Mouse (Mus musculus) heart, embryonic 15.5 days (tissue): ENCODE data around the gene Fut2. TPM values are rescaled to one million over a fixed set of nuclear protein-coding genes. Genes with fewer than 3 reads are reported as not detected.

ENCODE experiments used
- ATAC-seq: fragments of 200-750 bp; cut with Nextera tagmentation; replicated peaks from 2 replicates; pipeline ENCODE4 v1.8.0; 2017; ENCODE audit warnings: low read depth, moderate TSS enrichment; ENCODE audit not compliant: insufficient number of reproducible peaks, insufficient read depth, low FRiP score
- H3K27ac ChIP-seq: fragments of 300-500 bp; sonication (generic); 2 replicates; pipeline ENCODE4 v1.5.1; 2015; ENCODE audit warnings: mild to moderate bottlenecking, inconsistent platforms
- H3K27me3 ChIP-seq: fragments of 300-500 bp; sonication (generic); 2 replicates; pipeline ENCODE4 v1.6.1; 2015; ENCODE audit warnings: inconsistent platforms
- H3K36me3 ChIP-seq: fragments of 300-500 bp; sonication (generic); 2 replicates; pipeline ENCODE4 v1.6.1; 2015; ENCODE audit warnings: mild to moderate bottlenecking, inconsistent platforms
- H3K4me1 ChIP-seq: fragments of 300-500 bp; sonication (generic); replicated peaks from 2 replicates; pipeline ENCODE4 v1.6.1; 2015; ENCODE audit warnings: inconsistent platforms
- H3K4me2 ChIP-seq: fragments of 300-500 bp; sonication (generic); 2 replicates; pipeline ENCODE4 v1.6.1; 2015; ENCODE audit warnings: inconsistent platforms, mild to moderate bottlenecking, moderate library complexity
- H3K4me3 ChIP-seq: fragments of 300-500 bp; sonication (generic); 2 replicates; pipeline ENCODE4 v1.5.1; 2015; ENCODE audit warnings: mild to moderate bottlenecking, inconsistent platforms
- H3K9ac ChIP-seq: fragments of 300-500 bp; sonication (generic); 2 replicates; pipeline ENCODE4 v1.6.1; 2015; ENCODE audit warnings: mild to moderate bottlenecking, inconsistent platforms
- H3K9me3 ChIP-seq: fragments of 300-500 bp; sonication (generic); replicated peaks from 2 replicates; pipeline ENCODE4 v1.6.1; 2016; ENCODE audit warnings: inconsistent platforms
- WGBS: fragments of 180-500 bp; shearing (Covaris S2); methylation state at CpG from one replicate; pipeline ENCODE4 v1.1.7; 2015; ENCODE audit warnings: mixed read lengths; 5-methylcytosine and 5-hydroxymethylcytosine counted together
- polyA plus RNA-seq: library from polyadenylated mRNA; unstranded; fragments of >200 nt; fragmentation: Nextera tagmentation; extraction: Ambion mirVana; gene quantifications from 2 replicates; pipeline ENCODE4 v1.2.1, GENCODE M21; 2015

Gene Fut2
- polyA plus RNA-seq, 1 experiment from 2014 or later, result 1.5 TPM

DNA sequence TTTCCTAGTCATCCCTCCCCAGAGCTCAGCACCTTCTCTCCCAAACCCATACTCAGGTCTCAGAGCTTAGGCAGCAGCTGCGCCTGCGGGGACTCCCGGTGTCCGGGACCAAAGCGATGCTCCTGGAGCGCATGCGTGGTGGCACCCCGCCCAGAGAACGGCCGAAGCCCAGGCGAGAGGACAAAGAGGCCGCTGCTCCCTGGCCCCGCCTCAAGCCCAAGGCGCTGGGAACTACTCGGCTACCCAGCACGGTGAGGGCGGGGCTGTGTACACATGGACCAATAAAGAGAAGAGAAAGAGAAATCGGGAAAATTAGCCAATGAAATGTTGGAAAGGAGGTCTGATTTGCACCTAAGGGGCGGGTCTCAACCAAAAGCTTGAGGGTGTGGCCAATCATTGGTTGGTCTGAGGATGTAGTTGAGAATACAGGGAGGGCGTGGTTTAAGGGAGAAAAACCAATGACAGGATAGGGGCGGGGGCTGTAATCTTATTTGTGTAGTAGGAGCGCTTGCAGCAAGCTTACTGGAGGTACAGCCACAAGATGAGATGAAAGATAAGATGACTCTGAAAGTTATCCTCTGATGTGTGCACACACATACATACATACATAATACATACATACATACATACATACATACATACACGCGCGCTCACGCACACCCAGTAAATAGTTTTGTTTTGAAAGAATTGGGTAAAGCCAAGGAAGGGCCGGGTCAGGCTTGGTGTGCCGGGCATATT is 22.6 kb downstream of the Fut2 start:
- WGBS, result 8% methylated on average over 28 of the region's 28 CpGs
- H3K9me3 ChIP-seq, result no peaks in the 10 kb centered on the region

DNA sequence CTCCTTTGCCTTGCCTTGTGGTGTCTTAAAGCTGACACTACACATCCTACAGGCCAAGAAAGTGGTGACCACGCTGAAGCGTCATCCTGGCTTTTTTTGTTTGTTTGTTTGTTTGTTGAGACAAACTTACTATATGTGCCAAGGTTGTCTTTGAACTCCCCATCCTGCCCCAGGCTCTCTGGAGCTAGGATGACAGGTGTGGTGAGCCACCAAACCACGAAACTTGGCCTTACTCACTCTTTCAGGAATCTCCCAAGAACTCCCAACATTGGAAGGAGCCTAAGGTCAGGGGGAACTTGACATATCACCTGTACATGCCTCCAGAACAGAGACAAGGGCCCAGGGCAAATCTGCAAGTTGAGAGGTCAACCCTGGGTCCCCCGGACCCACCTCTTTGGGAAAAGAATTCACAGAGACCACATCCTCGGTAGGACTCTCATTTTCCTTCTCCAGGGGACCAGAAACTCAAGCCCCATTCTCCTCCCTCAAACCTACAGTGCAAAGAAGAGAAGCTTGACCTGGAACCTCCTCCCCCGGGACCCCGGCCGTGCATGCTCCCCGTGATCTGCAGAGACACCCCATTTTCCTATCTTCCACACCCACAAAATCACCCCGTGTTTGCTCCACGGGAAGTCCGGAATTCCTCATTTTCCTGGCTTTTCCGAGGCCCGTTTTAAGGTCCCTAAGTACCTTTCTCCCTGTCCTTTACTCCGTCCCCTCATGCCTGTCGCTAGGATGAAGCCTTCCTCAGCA is 23.5 kb downstream of the Fut2 start:
- H3K4me2 ChIP-seq, result peak overlapping the region; percentile 68
- H3K36me3 ChIP-seq, result no peaks in the 10 kb centered on the region
- H3K9me3 ChIP-seq, result no peaks in the 10 kb centered on the region
- peaks cover 66% of the 10 kb centered on the region for H3K4me1 ChIP-seq
- ATAC-seq, result no peak
- 46% methylated on average over 16 of the region's 16 CpGs for WGBS
- H3K27ac ChIP-seq, result peak overlapping the region; percentile 74
- no peaks in the 10 kb centered on the region for H3K27me3 ChIP-seq
- peak overlapping the region; percentile 54 for H3K9ac ChIP-seq
- H3K4me3 ChIP-seq, result peak overlapping the region; percentile 46

More for the DNA sequence above, 22.6 kb downstream of the Fut2 start:
- Histone ChIP-seq H3K36me3 (no peaks in the 10 kb centered on the region), H3K4me1 (peaks cover 60% of the 10 kb centered on the region), H3K4me2 (peak overlapping the region; percentile 68), H3K4me3 (peak overlapping the region; percentile 46), H3K9ac (peak overlapping the region; percentile 54), H3K27me3 (no peaks in the 10 kb centered on the region), H3K27ac (peak overlapping the region; percentile 74)
- ATAC-seq, result peak; percentile 80

DNA sequence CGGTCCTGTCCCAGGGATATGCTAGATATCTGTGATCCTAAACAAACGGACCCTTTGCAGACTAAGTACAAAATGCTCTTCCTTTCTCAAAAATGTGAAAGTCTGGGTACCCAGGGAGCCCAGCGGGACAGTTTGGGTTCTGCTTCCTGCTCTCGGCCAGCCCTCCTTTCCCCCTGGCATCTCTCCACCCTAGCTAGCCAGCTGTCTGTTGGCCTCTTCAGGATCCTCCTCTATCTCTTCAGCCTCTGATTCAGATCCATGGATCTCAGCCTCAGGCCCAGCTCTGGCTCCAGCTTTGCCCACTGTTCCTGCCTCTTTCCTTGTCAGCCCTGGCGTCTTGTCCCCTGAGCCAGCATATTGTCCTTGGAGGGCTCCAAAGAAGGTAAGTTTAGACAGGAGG is 24.1 kb downstream of the Fut2 start:
- peak overlapping the region; percentile 46; the same call in 1 of the 2 replicates for H3K4me3 ChIP-seq

DNA sequence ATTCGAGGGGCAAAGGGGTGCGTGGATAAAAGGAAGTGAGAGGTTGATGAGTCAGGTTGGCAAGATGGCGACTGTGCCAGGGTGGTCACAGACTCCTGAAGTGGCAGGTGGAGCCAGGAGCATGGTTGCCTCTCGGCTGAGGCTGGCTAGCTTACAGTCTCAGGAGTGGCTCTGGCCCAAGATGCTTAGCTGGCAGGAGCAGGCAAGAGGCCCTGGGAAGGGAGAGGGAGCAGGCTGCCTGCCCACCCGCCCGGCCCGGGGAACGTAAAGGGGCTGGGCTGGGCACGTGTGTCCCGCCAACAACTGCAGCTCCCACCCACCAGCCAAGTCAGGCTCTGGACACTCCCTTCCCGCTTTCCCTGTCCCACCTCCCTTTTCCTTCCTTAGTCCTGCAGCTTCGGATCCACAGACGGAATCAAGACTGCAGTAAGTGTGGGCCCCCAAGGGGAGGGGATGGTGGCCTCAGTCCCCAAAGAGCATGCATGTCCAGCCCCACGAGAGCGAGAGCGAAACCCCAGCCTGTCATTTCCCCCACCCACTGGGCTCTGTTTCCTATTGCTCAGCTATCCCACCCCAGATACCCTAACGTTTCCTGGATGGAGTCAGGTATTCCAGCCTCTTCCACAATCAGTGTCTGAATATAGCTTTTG is 24.7 kb downstream of the Fut2 start:
- H3K4me1 ChIP-seq, result peaks cover 71% of the 10 kb centered on the region
- 37% methylated on average over 16 of the region's 17 CpGs for WGBS
- no peaks in the 10 kb centered on the region for H3K9me3 ChIP-seq
- peak; percentile 27; the same call in 1 of the 2 replicates for ATAC-seq
- peak overlapping the region; percentile 32 for H3K9ac ChIP-seq
- H3K36me3 ChIP-seq, result peaks cover 4% of the 10 kb centered on the region
- peak overlapping the region; percentile 68 for H3K4me2 ChIP-seq
- H3K27me3 ChIP-seq, result no peaks in the 10 kb centered on the region
- H3K27ac ChIP-seq, result peak overlapping the region; percentile 73
- H3K4me3 ChIP-seq, result peak overlapping the region; percentile 46

More for the DNA sequence above, 24.1 kb downstream of the Fut2 start:
- Histone ChIP-seq H3K27ac (peak overlapping the region; percentile 73), H3K9ac (peak overlapping the region; percentile 32; the same call in 1 of the 2 replicates), H3K36me3 (no peaks in the 10 kb centered on the region), H3K27me3 (no peaks in the 10 kb centered on the region), H3K4me2 (peak overlapping the region; percentile 68), H3K4me1 (peaks cover 67% of the 10 kb centered on the region), H3K9me3 (no peaks in the 10 kb centered on the region)
- no peak for ATAC-seq
- WGBS, result 61% methylated on average over 5 of the region's 5 CpGs

DNA sequence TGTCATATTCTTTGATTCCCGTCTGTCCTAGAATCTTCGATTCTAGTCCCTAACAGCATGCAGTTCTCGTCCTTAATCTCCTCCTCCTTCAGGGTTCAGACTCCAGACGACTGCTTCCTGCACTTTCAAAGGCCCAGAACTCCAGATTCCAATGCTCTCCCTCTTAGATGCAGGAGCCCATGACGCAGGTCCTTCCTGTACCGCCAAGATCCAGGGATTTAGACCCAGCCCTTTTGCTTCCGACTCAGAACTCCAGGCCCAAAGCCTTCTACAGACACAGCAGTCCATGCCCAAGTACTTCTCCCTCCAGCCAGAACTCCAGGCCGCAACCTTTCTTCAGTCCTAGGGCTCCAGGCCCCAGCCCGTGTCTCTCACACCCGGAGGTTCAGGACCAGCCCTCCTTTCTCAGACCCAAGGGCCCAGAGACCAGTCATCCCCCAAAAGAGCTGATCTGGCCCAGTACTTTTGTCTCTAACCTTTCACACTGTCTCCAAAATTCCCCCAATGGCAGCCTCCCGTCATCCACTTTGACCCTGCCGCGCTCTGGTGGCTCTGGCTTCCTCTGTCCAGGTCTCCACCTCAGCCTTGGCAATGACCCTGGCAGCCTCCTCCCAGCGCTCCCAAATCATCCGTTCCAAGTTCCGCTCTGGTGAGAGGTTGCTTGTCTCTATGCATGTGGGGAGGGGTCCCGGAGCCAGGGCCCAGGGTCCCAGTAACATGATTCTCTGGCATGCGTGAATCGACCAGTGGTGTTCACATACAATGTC is 25.8 kb downstream of the Fut2 start:
- Histone ChIP-seq H3K27ac (peak overlapping the region; percentile 73), H3K4me1 (peaks cover 77% of the 10 kb centered on the region), H3K27me3 (no peaks in the 10 kb centered on the region), H3K9ac (no peak overlapping the region), H3K9me3 (no peaks in the 10 kb centered on the region), H3K4me2 (no peak overlapping the region), H3K4me3 (no peak overlapping the region), H3K36me3 (peaks cover 8% of the 10 kb centered on the region)
- ATAC-seq, result no peak
- WGBS, result 78% methylated on average over 19 of the region's 19 CpGs

DNA sequence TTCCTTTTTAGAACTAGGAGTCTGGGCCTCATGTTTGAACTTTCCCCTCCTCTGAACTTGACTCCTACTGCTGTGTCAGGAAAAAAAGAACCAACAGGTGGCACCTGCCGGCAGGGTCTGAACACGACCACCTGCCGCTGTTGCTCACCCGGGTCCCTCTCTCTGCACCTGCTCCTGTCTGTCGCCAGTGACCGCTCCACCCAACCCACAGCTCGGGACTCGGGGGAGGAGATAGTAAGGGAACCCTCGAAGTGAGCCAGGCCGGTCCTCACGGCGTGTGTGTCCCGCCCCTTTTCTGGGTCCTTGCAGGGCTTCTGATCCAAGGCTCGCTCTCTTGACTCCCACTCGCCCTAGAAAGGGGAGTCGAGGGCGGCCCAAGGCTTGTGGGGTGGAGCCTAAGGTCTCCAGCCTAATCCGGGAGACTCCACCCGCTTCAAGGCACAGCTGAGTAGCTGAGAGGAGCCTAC is 26.6 kb downstream of the Fut2 start, which contains the start of gene Mamstr:
Gene Mamstr (plus strand): TSS at position 417 of the 467 bp plus-strand sequence.
- peak within 1 kb of the TSS; percentile 73 for H3K27ac ChIP-seq
- H3K4me1 ChIP-seq, result peaks cover 78% of the 10 kb centered on the region
- H3K9me3 ChIP-seq, result no peaks in the 10 kb centered on the region
- H3K9ac ChIP-seq, result no peak within 1 kb of the TSS
- no peak within 1 kb of the TSS for H3K4me3 ChIP-seq
- peaks cover 8% of the 10 kb centered on the region for H3K36me3 ChIP-seq
- no peak within 1 kb of the TSS for H3K4me2 ChIP-seq
- 42% methylated on average over 19 of the region's 19 CpGs for WGBS
- no peaks in the 10 kb centered on the region for H3K27me3 ChIP-seq
- no peak for ATAC-seq

DNA sequence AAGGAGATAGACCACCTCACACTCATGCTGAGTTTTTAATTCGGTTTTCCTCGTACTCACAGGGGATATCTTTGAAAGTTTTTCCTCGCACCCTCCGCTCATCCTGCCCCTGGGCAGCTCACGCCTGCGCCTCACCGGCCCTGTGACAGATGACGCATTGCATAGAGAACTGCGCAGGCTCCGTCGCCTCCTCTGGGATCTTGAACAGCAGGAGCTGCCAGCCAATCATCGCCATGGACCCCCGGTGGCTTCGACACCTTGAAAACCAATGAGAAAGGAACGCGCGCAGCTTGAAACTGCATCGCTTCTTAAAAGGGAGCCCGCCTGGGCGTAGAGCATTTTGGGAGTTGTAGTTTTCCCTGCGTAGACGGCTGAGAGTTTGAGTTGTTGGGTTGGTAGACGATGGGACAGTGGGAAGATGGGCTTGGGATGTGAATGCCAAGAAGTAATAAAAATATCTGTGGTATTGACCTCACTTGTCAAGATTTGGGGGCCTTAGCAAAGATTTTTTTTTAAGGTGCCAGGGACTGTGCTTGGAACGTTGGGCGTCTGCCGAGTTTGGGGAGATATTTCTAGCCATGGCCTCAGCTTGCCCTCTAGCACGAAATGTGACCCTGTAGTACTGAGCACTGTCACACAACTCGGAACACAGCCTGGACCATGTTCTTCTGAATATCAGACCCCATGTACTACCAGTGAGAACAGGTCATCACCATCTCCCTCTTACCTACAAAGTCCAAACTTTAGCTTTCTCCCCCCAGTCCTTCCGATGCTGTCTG is 27.4 kb downstream of the Fut2 start:
- Histone ChIP-seq H3K27ac (no peak overlapping the region), H3K27me3 (no peaks in the 10 kb centered on the region), H3K4me3 (peak overlapping the region; percentile 18), H3K4me1 (peaks cover 71% of the 10 kb centered on the region), H3K9ac (no peak overlapping the region), H3K36me3 (peaks cover 8% of the 10 kb centered on the region), H3K9me3 (no peaks in the 10 kb centered on the region), H3K4me2 (peak overlapping the region; percentile 50)
- peak; percentile 69 for ATAC-seq
- 27% methylated on average over 29 of the region's 29 CpGs for WGBS

DNA sequence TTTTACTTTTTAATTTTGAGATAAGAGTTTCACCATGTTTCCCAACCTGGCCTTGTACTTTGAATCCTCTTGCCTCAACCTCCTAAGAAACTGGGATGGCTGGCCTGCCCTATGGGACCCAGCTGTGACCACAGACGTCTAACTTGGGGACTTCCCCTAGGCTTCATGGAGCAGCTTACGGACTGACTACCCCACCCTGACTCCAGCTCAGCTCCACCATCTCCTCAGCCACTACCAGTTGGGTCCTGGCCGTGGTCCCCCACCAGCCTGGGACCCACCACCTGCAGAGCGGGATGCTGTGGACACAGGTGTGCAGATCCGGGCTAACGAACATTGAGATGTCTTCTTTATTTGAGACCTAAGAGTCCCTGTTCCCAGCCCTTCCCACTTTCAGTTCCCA is 28.5 kb downstream of the Fut2 start:
- H3K36me3 ChIP-seq, result peaks cover 8% of the 10 kb centered on the region
- no peak overlapping the region for H3K27ac ChIP-seq
- H3K9me3 ChIP-seq, result no peaks in the 10 kb centered on the region
- H3K9ac ChIP-seq, result no peak overlapping the region
- H3K4me2 ChIP-seq, result no peak overlapping the region; the same call in 1 of the 2 replicates
- H3K4me1 ChIP-seq, result peaks cover 70% of the 10 kb centered on the region
- no peak for ATAC-seq
- no peak overlapping the region for H3K4me3 ChIP-seq
- 92% methylated on average over 6 of the region's 6 CpGs for WGBS
- H3K27me3 ChIP-seq, result no peaks in the 10 kb centered on the region

DNA sequence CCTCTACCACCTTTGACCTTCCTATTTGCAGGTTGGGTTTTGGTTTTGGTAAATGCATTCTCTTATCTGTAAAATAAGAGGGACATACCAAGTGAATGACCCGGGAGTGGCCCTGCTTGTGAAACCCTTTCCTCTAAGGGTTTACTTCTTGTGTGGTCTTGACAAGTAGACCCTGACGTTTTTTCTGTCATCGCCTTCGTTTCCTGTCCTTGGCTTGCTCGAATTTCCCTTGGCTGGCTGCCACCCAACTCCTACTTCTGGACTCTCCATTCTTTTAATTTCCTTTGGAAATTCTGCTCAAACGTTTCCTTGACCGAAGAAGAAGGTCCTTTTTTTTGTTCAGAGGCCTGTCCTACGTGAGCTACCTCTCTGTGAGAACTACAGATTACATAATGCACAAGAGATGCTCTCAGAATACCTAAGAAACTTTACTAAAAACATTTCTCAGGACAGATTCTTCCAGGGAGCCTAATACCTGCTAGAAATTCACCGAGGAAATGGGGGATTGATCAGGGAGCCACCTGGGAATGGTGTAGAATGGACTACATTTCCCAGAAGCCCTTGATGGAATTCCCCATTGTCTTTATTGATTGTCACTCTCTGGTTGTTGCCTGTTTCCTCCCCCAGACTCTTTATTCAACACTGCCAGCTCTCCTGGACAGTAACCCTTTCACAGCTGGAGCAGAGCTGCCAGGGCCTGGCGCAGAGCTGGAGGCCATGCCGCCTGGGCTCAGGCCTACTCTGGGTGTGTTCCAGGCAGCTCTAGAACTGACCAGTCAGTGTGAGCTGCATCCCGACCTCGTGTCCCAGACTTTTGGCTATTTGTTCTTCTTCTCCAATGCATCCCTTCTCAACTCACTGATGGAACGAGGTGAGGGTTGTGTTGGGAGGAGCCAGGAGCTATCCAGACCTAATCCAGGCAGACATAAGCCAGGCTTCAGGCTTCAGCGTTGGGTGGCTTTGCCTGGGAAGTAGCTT is 30.2 kb downstream of the Fut2 start:
- WGBS, result 58% methylated on average over 15 of the region's 15 CpGs
- Histone ChIP-seq H3K4me1 (peaks cover 60% of the 10 kb centered on the region), H3K27ac (peak overlapping the region; percentile 75), H3K27me3 (0 out of 2 replicates have a peak, but pooled peaks cover 4% of the 10 kb centered on the region), H3K4me2 (no peak overlapping the region), H3K36me3 (peaks cover 8% of the 10 kb centered on the region), H3K9ac (no peak overlapping the region), H3K9me3 (no peaks in the 10 kb centered on the region), H3K4me3 (no peak overlapping the region)
- peak; percentile 32 for ATAC-seq
